Mouse (Mus musculus): ENCODE measurements around the gene Dip2b.

DNA sequence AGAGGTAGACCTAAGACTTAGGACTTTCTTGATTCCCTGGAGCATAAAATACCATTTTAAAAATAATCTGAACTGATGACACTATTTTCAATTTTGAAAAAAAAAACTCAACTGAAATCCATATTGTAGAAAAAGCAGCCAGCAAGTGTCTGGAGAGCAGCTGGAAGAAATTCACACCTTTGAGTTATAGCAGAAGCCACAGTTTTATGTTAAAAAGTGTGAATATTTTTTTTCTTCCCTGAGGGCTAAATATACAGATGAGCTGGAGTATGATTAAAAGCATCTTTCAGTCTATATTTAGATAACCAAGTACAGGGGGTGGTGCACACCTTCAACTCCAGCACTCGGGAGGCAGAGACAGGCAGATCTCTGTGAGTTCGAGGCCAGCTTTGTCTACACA, 8.6 kb upstream of the Dip2b start:
- TF ChIP-seq CTCF (IDR thresholded peaks at IDR 0.05; ENCODE audit: control insufficient read depth, insufficient read depth, insufficient replicate concordance, low read depth, low read length) (no peak), POLR2A (IDR thresholded peaks at IDR 0.05; ENCODE audit: control insufficient read depth, low read depth, low read length) (no peak)
